Mouse (Mus musculus): ENCODE results near the gene Faap20. TPM values are rescaled to one million over a fixed set of nuclear protein-coding genes. Genes with fewer than 3 reads are reported as not detected.

Faap20 gene
- total RNA-seq, 2 experiments from 2014 or later = 32.1 to 33.0 TPM

- intact Hi-C loops (cut with DNase I) = no loop called here
- no peak for DNase-seq
These were observed 32.6 kb downstream of the Faap20 start for GRCm38 (mm10) chr4:155282231-155282630.

DNA sequence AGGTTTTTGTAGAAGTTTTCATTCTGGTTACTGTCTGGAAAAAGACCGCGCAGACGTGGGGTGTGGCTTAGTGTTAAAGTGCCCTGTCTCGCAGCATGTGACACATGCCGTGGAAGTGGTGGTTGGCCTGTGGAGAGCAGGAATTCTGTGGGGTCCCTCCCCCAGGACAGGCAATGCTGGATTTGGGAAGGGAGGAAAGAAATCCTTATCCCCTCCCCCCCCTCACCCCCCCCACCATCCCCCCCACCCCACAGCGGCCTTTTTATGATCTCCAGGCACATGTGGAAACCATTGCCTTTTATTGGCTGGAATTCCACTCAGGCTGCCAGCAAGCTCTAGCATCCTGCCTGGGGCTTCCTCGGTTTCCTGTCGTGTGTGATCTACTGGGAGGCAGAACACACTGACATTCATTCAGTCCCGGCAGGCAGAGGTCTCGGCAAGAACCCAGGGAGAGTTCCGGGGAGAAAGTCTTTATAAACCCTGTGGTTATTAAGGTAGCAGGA lies 33.5 kb downstream of the Faap20 start:
- intact Hi-C loops (cut with DNase I) = no loop called here
- no peak for DNase-seq

DNA sequence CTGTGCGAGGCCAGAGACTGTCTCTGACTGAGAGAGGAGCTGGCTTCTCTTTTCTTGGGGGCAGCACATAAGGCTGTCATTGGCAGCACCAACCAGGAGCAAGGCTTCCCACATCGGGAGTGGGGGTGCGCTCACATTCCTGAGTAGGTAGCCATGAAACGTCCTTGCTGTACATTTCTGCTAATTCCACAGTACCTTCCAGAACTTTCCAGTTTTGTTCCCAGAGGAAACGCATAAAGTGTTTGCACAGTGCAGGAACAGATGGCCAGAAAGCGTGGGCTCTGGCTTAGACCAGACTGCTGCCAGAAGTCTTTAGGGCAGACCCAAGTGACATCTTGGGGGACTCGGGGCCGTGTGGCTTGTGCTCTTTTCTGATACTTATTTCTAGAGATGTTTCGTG lies 34.0 kb downstream of the Faap20 start:
- peak; percentile 29 for DNase-seq
- intact Hi-C loops (cut with DNase I) = no loop called here

DNA sequence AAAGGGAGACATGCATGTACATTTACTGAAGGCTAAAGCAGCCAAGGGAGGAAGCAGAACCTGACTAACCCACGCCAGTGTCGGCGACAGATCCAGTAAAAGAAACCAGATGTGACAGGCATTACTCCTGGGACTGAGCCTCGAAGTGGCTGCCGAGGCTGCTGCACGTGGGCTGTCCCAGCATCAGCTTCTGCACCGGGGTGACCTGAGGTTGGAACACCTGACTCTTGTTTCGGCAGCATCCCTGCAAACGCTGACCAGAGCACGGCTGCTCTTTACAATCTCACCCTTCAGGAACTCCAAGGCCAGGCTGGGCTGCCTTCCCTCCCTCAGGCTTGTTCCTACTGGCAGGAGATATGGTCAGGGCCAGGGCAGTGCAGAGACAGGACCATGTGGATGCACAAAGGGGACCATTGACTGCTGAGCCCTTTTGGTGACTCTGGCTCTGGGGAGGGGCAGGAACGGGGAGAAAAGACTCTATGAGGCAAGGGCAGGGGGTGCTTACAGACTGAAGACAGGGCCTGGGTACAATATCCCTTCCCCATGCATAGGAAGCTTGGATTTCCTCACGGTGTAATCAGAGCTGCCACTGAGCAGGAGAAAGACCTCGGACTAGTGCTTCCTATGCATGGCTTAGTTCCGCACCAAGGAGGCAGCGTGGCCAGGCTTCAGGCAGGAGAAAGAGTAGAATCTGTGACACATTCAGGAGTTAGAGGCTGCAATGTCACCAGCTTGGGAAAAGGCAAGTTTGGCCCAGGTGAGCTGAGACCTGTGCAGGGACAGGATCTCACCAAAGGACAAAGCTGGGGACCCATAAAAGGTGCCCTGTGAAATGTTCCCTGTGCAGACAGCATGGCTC lies 35.1 kb downstream of the Faap20 start:
- intact Hi-C loops (cut with DNase I) = no loop called here
- no peak for DNase-seq

GRCm38 (mm10) chr4:155286090-155286489 lies 36.5 kb downstream of the Faap20 start:
- intact Hi-C loops (cut with DNase I) = no loop called here
- DNase-seq = no peak

DNA sequence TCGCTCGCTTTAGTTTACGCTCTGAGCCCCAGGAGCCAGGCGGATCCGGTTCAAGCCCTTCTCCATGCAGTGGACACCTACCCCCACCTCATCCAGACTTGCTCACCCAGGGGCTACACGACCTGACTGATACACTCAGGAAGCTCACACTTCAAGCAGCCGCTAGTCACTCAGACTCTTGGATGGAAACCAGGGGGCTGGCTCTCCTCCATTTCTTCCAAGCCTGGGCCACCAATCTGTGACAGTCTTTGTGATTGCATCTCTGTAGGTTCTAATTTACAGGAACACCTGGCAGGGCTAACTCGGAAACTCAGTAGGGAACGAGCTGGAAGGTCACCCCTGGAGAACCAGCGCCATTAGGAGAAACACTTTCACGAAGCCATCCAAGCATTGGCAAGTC lies 38.1 kb downstream of the Faap20 start:
- intact Hi-C loops (cut with DNase I) = no loop called here
- peak; percentile 53 for DNase-seq

DNA sequence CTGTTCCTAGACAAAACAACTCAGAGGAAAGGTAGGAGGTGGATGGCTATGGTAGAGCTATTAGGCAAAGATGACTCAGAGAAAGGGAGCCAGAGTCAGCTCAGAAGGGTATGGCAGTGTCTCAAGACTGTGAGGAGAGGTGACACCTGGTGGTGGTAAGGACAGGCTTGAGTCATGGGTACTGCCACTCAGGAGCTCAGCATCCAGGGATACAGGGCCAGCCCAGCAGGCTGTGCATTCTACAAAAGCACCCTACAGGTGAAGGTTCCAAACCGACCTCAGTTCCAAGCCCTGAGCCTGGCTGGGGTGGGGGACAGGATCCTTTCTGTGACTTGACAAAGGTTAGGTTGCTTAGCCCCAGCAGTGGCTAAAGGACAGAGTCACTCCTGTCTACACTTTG lies 39.0 kb downstream of the Faap20 start:
- no peak for DNase-seq
- intact Hi-C loops (cut with DNase I) = no loop called here

GRCm38 (mm10) chr4:155290045-155290444 lies 40.4 kb downstream of the Faap20 start:
- no peak for DNase-seq
- intact Hi-C loops (cut with DNase I) = no loop called here

DNA sequence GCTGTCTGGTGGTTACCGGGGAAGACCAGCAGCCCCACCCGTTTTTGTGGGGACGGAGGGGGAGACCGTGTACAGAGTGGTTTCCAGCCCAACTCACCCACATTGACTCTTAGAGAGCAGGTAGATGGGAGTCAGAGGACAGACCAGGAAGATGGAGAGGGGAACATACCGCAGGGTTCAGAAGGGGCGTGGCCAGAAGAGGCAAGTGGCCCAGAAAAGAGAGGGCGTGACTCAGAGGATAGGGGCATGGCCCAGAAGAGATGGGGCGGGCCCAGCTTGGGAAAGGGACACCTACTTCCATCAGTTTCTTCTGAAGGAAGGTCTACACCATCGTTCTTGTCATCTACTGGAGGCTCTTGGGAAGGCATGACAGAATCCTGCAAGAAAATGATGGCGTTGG lies 43.3 kb downstream of the Faap20 start:
- intact Hi-C loops (cut with DNase I) = no loop called here
- DNase-seq = no peak

DNA sequence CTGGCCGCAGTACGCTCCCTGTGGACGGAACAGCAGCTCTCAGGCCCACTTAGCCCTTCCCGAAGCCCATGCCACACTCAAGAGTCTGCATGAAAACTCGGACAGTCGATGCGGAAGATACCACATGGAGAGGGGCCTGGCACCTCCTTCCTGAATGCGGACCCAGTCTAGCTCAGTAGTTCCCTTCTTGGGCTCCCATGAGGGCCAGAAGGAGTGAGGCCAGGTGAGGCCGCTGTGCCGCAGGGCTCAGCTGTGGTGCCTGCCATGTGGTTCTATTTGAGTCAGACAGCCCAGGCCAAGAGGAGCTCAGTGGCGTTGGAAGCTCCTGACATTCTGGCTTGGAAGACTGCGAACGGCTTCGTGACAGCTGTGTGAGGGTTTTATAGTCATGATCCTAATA lies 44.8 kb downstream of the Faap20 start:
- intact Hi-C loops (cut with DNase I) = no loop called here
- DNase-seq = no peak

DNA sequence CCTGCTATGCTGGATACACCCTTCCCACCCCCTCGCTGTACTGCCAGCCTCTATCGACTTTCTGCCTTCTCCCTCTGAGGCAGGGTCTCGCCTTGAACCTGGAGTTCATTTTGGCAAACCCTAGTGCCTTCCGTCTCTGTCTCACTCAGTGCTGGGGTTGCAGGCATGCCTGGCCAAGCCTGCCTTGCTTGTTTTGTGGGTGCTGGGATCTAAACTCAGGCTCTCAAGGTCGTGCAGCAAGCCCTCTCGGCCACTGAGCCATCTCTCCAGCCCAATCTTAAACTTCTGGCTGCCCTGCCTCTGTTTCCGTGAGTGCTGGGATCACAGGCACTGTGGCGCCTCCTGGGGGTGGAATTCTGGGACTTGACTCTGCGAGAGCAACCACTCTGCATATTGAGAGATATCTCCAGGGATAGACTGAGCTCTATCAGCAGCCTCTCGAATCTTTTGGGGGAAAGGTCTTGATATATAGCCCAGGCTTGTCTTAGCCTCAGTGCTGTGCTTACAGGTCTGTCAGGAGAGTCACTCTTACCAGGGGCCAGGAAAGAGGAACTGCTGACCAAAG lies 45.5 kb downstream of the Faap20 start:
- peak; percentile 43 for DNase-seq
- intact Hi-C loops (cut with DNase I) = no loop called here

GRCm38 (mm10) chr4:155295996-155296395 lies 46.4 kb downstream of the Faap20 start:
- peak; percentile 20 for DNase-seq
- intact Hi-C loops (cut with DNase I) = no loop called here

DNA sequence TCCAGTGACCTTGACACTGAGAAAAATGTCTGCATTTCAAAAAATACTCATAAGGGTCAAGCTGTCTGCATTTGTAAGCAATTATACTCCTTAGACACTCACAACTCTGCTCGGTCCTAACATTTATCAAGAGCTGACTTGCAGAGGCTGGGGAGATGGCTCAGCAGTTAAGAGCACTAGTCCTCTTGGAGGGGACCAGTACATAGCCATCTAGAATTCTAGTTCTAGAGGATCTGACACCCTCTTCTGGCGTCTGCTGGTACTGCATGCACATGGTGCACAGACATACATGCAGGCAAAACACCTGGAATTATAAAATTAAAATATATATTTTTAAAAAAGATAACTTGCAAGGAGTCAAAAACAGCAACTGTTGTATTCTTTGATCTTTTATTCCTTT lies 47.5 kb downstream of the Faap20 start:
- intact Hi-C loops (cut with DNase I) = no loop called here
- peak; percentile 52 for DNase-seq

DNA sequence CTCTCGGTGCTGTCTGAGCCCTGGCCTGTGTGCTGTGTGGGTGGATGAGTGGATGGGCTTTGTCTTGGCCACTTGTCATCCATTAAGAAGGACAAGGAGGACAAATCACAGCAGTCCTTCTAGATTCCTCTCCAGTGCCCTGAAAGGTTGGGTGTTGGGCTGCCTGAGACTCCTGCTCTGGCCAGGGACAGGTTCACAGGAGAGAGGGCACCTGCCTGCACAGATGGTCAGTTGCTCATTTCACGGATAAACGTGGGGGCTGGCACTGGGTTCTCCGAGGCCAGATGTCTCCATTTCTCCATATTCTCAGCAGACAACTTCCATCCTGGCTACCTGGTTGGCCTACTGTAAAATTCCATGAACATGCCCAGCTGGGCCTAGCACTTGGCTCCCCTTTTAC lies 49.2 kb downstream of the Faap20 start:
- intact Hi-C loops (cut with DNase I) = no loop called here
- DNase-seq = no peak

DNA sequence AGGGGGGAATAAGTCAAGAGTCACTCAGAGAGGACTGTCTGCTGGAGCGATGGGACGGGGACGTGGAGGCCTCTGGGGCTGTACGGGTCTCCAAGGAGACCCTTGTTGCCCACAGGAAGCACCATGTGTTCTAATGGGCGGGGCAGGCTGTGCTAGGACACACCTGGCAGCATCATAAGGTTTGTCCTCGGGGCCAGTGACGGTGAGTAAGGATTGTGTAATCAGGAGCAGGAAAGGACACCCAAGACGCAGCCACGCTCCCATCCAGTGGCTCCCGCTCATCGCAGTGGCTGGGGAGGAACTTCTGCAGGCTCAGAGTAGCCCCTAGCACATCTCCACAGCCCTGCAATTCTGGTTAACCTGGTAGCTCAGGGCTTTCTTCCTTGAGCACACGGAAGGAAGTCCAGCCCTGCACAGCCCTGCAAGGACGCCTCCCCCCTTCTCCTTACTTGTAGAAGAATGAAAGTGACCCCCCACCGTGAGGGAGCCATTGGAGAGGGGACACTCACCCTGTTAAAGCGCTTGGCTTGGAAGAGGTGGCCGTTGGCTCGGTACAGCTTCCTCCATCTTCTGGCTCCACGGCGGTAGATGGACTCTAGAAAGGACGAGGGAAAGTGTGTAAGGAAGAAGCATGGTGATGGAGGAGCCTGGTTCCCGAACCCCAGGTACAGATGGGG lies 51.0 kb downstream of the Faap20 start:
- intact Hi-C loops (cut with DNase I) = no loop called here
- DNase-seq = no peak

DNA sequence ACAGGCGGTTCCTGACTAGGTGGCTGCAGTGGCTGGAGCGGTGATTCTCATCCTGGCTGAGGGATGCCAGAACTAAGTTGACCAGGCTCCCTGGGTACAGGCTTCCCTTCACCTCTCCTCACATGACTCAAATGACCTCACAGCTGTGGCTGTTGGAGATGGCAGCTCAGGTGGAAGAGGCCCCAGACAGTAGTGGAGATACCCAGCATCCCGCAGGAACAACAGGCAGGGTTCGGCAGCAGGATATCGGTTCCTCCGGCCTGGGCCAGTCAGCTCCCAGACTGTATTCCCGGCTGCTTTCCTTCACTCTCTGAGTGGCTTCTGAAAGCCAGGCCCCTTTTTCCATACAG lies 51.5 kb downstream of the Faap20 start:
- intact Hi-C loops (cut with DNase I) = no loop called here
- no peak for DNase-seq

GRCm38 (mm10) chr4:155301965-155302364 lies 52.4 kb downstream of the Faap20 start:
- DNase-seq = no peak
- intact Hi-C loops (cut with DNase I) = no loop called here

DNA sequence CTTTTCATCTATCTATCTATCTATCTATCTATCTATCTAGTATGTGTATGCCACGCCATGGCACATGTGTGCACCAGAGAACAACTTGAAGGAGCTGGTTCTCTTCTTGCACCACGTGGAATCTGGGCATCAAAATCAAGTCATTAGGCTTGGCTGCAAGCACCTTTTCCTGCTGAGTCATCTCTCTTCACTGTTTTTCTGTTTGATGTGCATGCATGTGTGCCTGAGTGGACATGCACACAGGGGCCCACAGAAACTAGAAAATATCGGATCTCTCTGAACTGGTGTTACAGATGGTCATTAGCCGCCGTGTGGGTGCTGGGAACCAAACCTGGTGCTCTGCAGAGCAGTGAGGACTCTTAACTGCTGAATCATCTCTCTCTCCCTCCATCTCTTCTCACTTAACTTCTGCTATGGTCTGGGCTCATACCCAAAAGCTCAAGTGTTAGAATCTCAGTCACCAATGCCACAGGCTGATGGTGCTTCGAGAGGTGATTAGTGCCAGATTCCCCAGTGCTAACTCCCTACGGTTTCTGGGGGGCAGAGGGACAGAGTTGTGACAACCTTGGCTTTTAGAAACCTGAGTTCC lies 55.0 kb downstream of the Faap20 start:
- no peak for DNase-seq
- intact Hi-C loops (cut with DNase I) = loop anchor here (5.0 kb wide), 1 partner anchor 52 kb away; no protein-coding TSS in a partner anchor

- DNase-seq = peak; percentile 44
- intact Hi-C loops (cut with DNase I) = loop anchor here (5.0 kb wide), 1 partner anchor 53 kb away; no protein-coding TSS in a partner anchor
These were observed 56.0 kb downstream of the Faap20 start for GRCm38 (mm10) chr4:155305531-155306031.
